Mouse (Mus musculus): ENCODE results near the gene Hdac7. TPM values are rescaled to one million over a fixed set of nuclear protein-coding genes. Genes with fewer than 3 reads are reported as not detected.

Hdac7 gene
- polyA plus RNA-seq, 1 experiment from 2014 or later, result 19.4 TPM

DNA sequence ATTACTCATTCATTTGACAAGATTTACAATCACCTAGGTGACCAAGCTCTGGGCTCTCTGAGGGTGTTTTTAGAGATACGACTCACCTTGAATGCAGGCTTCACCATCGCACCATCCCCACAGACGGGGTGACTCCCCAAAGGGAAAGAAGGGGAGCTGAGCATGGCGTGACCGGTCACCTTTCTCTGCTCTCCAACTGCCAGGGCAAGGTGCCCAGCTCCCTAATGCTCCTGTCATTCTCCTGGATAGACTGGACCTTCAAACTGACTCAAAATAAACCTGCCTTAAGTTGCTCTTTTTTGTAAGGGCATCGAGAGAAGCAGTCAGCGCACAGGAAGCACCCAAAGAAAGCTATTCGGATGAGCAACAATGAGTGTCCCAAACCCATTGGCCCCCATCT, 74.0 kb downstream of the Hdac7 start:
- DNase-seq (ENCODE audit: low spot score) (no peak), ATAC-seq (ENCODE audit: low FRiP score) (no peak)
- no peaks in the 10 kb centered on the region for H3K36me3 ChIP-seq (ENCODE audit: control insufficient read depth, insufficient read depth, low read length)
- no peaks in the 10 kb centered on the region for H3K9me3 ChIP-seq (ENCODE audit: control insufficient read depth, low read length)
- peaks cover 25% of the 10 kb centered on the region for H3K27me3 ChIP-seq (ENCODE audit: control insufficient read depth, insufficient read depth, low read length)
- H3K4me3 ChIP-seq (ENCODE audit: low read depth, low read length), result no peak overlapping the region
- 77% methylated on average over 8 of the region's 8 CpGs for WGBS
- H3K4me2 ChIP-seq (replicated peaks; ENCODE audit: low read depth, low read length), result no peak overlapping the region
- H3K9ac ChIP-seq (ENCODE audit: low read depth, low read length), result no peak overlapping the region
- peaks cover 18% of the 10 kb centered on the region for H3K4me1 ChIP-seq (replicated peaks; ENCODE audit: control insufficient read depth, insufficient read depth, low read length)
- no peak overlapping the region for H3K27ac ChIP-seq (ENCODE audit: low read depth, low read length)

DNA sequence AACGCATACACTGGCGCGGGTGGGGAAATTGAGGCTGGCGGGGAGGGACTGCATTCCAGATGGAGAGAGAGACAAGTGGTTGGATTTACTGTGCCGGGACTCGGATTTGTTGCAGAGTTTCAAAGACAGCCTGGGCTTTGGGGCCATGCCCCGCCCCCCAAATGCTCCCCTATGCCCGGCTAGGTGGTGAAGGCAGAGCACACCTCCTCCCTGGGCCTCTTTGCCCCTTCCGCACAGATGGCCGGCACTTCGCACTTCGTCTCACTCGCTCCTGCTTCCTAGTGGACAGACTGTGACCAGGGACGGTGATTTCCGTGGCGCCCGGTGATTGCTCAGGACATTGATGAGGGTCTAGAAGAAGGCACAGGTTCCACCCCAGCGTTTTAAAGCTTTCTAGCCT, 76.1 kb downstream of the Hdac7 start:
- Histone ChIP-seq H3K9me3 (ENCODE audit: control insufficient read depth, low read length) (no peaks in the 10 kb centered on the region), H3K4me3 (ENCODE audit: low read depth, low read length) (peak overlapping the region; percentile 40), H3K9ac (ENCODE audit: low read depth, low read length) (peak overlapping the region; percentile 57), H3K4me2 (replicated peaks; ENCODE audit: low read depth, low read length) (peak overlapping the region; percentile 86), H3K27me3 (ENCODE audit: control insufficient read depth, insufficient read depth, low read length) (peaks cover 25% of the 10 kb centered on the region), H3K4me1 (replicated peaks; ENCODE audit: control insufficient read depth, insufficient read depth, low read length) (peaks cover 18% of the 10 kb centered on the region), H3K36me3 (ENCODE audit: control insufficient read depth, insufficient read depth, low read length) (no peaks in the 10 kb centered on the region), H3K27ac (ENCODE audit: low read depth, low read length) (no peak overlapping the region)
- under 1% methylated on average over 18 of the region's 18 CpGs for WGBS
- DNase-seq (ENCODE audit: low spot score) (peak; percentile 57), ATAC-seq (ENCODE audit: low FRiP score) (no peak; the same call in 1 of the 2 replicates)

DNA sequence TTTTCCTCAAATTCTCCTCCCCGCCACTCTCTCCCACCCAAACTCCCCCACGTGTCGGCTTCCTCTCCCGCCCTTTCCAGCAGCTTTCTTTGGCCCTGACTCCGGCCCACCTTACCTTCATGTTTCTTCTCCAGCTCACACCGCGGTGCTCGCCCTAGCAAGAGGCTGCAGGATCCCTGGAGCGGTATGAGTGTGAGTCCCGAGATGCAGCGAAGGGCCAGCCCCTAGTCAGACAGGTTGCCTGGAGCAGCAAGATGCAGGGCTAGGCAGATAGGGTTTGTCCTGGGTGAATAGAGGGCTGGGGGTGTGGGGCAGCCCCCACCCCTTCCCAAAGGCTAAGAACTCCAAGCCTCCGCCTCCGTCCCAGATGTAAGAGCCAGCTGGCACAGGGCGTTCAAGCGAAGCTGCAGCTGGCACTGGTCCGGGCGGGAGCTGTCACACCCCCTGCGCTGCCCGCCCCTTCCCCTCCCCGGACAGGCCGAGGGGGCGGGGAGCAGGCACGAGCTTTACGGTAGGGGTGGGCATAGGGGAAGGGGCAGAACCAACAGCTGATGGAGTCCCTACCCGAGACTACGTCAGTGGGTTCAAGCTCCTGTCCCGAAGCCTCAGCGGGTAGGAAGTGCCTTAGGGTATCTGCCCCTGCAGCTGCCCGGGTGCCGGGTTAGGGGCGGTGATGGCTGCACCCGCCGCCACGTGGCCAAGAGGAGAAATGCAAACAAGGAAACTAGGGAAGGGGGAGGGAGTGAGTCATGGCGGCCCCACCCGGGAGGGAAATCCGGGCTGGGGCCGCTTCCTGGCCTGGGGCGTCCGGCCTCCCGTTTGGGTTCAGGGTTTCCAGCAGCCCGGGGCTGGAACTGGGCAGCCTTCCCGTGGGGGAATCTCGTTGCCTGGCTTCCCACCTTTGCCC, 76.8 kb downstream of the Hdac7 start, which contains the start of gene Rapgef3:
Gene Rapgef3, minus strand, starts transcription at position 693 of the 907 bp plus-strand sequence.
- WGBS, result 1% methylated on average over 38 of the region's 44 CpGs

DNA sequence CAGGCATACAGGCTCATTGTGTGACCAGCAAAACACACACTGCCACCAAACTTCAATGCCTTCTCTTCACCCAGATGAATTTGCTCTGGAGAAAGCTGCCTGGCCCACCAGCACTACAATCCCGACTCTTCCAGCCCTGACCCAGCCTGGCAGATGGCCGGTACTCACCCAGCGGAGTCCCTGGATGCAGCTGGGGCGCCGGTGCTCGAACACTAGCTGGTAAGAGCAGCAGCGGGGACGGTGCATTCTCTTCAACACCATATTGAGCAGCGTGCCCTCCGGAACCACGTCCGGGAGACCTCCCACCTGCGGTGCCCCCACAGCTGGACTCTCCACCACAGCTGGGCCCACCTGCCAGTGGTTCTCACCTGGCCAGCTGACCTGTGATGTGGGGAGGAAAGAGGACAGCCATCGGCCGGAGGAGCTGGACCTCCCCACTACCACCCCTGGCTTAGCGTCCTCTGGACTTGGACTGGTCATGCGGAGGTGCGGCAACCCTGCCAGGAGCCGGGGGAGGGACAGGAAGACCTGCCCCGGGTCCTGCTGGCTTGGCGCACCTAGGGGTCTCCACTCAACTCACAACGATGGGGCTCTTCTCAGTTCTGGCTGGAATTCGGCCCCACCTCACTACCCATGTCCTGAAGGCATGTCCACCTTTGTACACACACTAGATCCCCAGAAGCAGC, 77.6 kb downstream of the Hdac7 start:
- DNase-seq (ENCODE audit: low spot score) (peak; percentile 43), ATAC-seq (ENCODE audit: low FRiP score) (peak; percentile 37)
- WGBS, result 6% methylated on average over 23 of the region's 23 CpGs
- Histone ChIP-seq H3K27me3 (ENCODE audit: control insufficient read depth, insufficient read depth, low read length) (peaks cover 25% of the 10 kb centered on the region), H3K9me3 (ENCODE audit: control insufficient read depth, low read length) (no peaks in the 10 kb centered on the region), H3K4me3 (ENCODE audit: low read depth, low read length) (peak overlapping the region; percentile 40), H3K4me1 (replicated peaks; ENCODE audit: control insufficient read depth, insufficient read depth, low read length) (peaks cover 18% of the 10 kb centered on the region), H3K27ac (ENCODE audit: low read depth, low read length) (peak overlapping the region; percentile 27; the same call in 1 of the 2 replicates), H3K4me2 (replicated peaks; ENCODE audit: low read depth, low read length) (peak overlapping the region; percentile 86), H3K9ac (ENCODE audit: low read depth, low read length) (peak overlapping the region; percentile 57; the same call in 1 of the 2 replicates), H3K36me3 (ENCODE audit: control insufficient read depth, insufficient read depth, low read length) (no peaks in the 10 kb centered on the region)

More for the DNA sequence above, 76.8 kb downstream of the Hdac7 start, which contains the start of gene Rapgef3:
- Histone ChIP-seq H3K36me3 (ENCODE audit: control insufficient read depth, insufficient read depth, low read length) (no peaks in the 10 kb centered on the region), H3K9me3 (ENCODE audit: control insufficient read depth, low read length) (no peaks in the 10 kb centered on the region), H3K27ac (ENCODE audit: low read depth, low read length) (no peak within 1 kb of the TSS), H3K4me3 (ENCODE audit: low read depth, low read length) (peak within 1 kb of the TSS; percentile 40), H3K4me2 (replicated peaks; ENCODE audit: low read depth, low read length) (peak within 1 kb of the TSS; percentile 86), H3K27me3 (ENCODE audit: control insufficient read depth, insufficient read depth, low read length) (peaks cover 25% of the 10 kb centered on the region), H3K4me1 (replicated peaks; ENCODE audit: control insufficient read depth, insufficient read depth, low read length) (peaks cover 18% of the 10 kb centered on the region), H3K9ac (ENCODE audit: low read depth, low read length) (peak within 1 kb of the TSS; percentile 57)
- DNase-seq (ENCODE audit: low spot score) (peak; percentile 82), ATAC-seq (ENCODE audit: low FRiP score) (peak; percentile 85)

DNA sequence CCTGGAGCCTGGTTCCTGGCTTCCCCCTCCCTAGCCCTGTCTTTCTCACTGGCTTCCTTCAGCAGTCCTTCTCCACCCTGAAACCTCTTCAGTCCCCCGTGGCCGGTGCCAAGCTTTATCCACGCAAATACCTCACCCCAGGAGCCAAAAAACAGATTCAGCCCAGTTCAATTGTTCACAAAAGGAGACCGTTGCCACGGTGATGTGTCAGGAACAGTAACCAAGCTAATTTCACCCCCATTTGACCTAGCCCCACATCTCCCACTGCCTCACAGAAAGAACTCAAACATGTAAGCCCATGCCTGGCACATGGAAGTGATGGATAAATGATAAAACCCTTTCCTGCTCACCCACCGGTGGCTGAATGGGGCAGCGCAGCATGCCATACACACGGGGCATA, 78.1 kb downstream of the Hdac7 start:
- Histone ChIP-seq H3K4me3 (ENCODE audit: low read depth, low read length) (peak overlapping the region; percentile 40; the same call in 1 of the 2 replicates), H3K9me3 (ENCODE audit: control insufficient read depth, low read length) (no peaks in the 10 kb centered on the region), H3K27ac (ENCODE audit: low read depth, low read length) (peak overlapping the region; percentile 27), H3K27me3 (ENCODE audit: control insufficient read depth, insufficient read depth, low read length) (peaks cover 25% of the 10 kb centered on the region), H3K4me2 (replicated peaks; ENCODE audit: low read depth, low read length) (peak overlapping the region; percentile 86; the same call in 1 of the 2 replicates), H3K36me3 (ENCODE audit: control insufficient read depth, insufficient read depth, low read length) (no peaks in the 10 kb centered on the region), H3K9ac (ENCODE audit: low read depth, low read length) (peak overlapping the region; percentile 23; the same call in 1 of the 2 replicates), H3K4me1 (replicated peaks; ENCODE audit: control insufficient read depth, insufficient read depth, low read length) (peaks cover 18% of the 10 kb centered on the region)
- 13% methylated on average over 8 of the region's 8 CpGs for WGBS
- DNase-seq (ENCODE audit: low spot score) (peak; percentile 64), ATAC-seq (ENCODE audit: low FRiP score) (peak; percentile 32)

DNA sequence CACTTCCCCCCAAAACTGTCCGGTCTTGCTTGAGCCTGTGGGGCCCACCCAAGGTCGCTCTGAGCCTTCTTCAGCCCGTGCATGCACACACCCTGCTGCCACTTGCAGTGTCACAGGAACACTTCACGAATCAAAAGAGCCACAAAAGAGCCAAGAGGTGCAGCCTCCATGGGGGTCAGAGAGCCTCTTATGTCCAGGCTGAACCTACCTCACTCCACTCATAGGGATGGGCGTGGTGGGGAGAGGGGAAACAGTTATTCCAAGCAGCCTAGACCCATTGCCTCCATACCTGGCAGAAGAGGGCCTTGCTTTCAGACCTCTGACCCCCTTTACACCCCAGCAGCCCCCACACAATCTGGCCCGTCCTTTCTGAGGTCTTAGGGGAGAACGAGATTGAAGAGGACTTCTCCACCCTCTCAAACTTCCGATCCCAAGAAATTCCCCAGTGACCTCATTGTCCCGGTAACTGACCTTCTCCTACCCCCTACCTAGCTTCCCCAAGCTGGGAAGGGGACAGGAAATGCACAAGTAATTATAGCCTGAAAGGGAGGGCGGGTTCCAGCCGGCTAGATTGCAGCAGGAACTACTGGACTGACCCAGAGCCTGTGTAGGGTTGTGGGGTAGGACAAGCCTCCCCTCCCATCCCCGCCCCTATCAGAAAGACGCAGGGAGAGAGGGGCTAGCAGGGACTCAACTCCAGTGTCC, 79.1 kb downstream of the Hdac7 start:
- peaks cover 25% of the 10 kb centered on the region for H3K27me3 ChIP-seq (ENCODE audit: control insufficient read depth, insufficient read depth, low read length)
- DNase-seq (ENCODE audit: low spot score) (no peak), ATAC-seq (ENCODE audit: low FRiP score) (no peak)
- H3K36me3 ChIP-seq (ENCODE audit: control insufficient read depth, insufficient read depth, low read length), result no peaks in the 10 kb centered on the region
- no peak overlapping the region for H3K27ac ChIP-seq (ENCODE audit: low read depth, low read length)
- no peak overlapping the region for H3K4me2 ChIP-seq (replicated peaks; ENCODE audit: low read depth, low read length)
- WGBS, result 31% methylated on average over 13 of the region's 13 CpGs
- H3K4me3 ChIP-seq (ENCODE audit: low read depth, low read length), result no peak overlapping the region
- H3K4me1 ChIP-seq (replicated peaks; ENCODE audit: control insufficient read depth, insufficient read depth, low read length), result peaks cover 18% of the 10 kb centered on the region
- H3K9ac ChIP-seq (ENCODE audit: low read depth, low read length), result no peak overlapping the region
- H3K9me3 ChIP-seq (ENCODE audit: control insufficient read depth, low read length), result no peaks in the 10 kb centered on the region

DNA sequence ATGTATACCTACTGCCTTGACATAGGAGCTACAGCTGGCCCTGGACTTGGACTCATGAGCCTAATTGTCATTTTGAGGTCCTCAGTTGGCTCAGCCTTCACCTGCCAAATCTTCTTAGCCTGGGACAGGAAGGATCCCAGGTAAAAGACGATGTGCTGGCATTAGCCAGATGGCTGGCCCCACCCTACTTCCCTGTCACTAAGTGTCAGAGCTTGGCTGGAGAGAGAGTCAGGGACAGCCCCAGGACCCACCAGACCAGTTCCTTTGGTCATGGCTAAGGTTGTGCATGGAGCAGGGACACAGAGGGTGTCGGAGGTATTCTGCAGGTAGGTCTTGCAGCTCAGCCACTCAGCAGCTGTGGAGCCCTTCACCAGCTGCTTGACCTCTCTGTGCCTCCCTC, 79.8 kb downstream of the Hdac7 start:
- ATAC-seq (ENCODE audit: low FRiP score) (no peak), DNase-seq (ENCODE audit: low spot score) (no peak)
- H3K9ac ChIP-seq (ENCODE audit: low read depth, low read length), result no peak overlapping the region
- H3K36me3 ChIP-seq (ENCODE audit: control insufficient read depth, insufficient read depth, low read length), result no peaks in the 10 kb centered on the region
- H3K4me1 ChIP-seq (replicated peaks; ENCODE audit: control insufficient read depth, insufficient read depth, low read length), result peaks cover 18% of the 10 kb centered on the region
- H3K27me3 ChIP-seq (ENCODE audit: control insufficient read depth, insufficient read depth, low read length), result peaks cover 25% of the 10 kb centered on the region
- H3K4me2 ChIP-seq (replicated peaks; ENCODE audit: low read depth, low read length), result no peak overlapping the region
- WGBS, result 85% methylated on average over 2 of the region's 2 CpGs
- H3K4me3 ChIP-seq (ENCODE audit: low read depth, low read length), result no peak overlapping the region
- no peak overlapping the region for H3K27ac ChIP-seq (ENCODE audit: low read depth, low read length)
- no peaks in the 10 kb centered on the region for H3K9me3 ChIP-seq (ENCODE audit: control insufficient read depth, low read length)

DNA sequence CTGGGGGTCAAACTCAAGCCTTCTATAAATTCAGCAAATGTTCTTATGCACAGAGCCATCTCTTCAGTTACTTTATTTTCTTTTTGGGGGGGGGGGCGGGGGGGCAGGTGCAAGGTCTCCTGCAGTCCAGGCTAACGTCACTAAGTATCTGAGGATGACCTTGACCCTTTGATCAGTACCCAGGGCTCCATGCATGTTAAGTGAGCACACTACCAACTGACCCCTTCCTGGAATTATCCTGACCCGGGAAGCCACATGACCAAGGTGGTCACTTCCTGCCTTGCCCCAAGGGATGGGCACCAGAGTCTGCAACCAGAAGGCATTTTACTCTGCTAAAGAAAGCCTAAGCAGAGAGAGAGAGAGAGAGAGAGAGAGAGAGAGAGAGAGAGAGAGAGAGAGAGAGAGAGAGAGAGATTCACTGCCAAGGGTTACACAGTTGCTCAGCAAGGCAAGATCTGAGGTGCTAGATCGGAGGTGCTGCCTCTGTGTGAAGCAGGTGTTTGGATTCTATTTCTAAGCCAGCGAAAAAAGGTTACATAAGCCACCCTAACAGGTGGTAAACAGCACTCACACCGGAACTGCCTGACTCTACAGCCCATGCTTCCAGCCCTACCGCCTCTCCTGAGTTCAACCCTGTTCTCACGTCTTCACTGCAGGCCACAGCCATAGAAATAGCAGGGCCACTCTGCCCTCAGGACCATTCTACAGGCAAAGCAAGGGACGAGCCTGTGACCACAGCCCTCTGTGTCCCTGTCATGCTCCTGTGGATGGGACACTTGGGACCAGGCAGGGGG, 80.8 kb downstream of the Hdac7 start:
- H3K4me2 ChIP-seq (replicated peaks; ENCODE audit: low read depth, low read length), result no peak overlapping the region
- H3K4me1 ChIP-seq (replicated peaks; ENCODE audit: control insufficient read depth, insufficient read depth, low read length), result peaks cover 18% of the 10 kb centered on the region
- 63% methylated on average over 9 of the region's 9 CpGs for WGBS
- H3K36me3 ChIP-seq (ENCODE audit: control insufficient read depth, insufficient read depth, low read length), result no peaks in the 10 kb centered on the region
- DNase-seq (ENCODE audit: low spot score) (no peak), ATAC-seq (ENCODE audit: low FRiP score) (no peak)
- no peak overlapping the region for H3K9ac ChIP-seq (ENCODE audit: low read depth, low read length)
- no peaks in the 10 kb centered on the region for H3K9me3 ChIP-seq (ENCODE audit: control insufficient read depth, low read length)
- peaks cover 18% of the 10 kb centered on the region for H3K27me3 ChIP-seq (ENCODE audit: control insufficient read depth, insufficient read depth, low read length)
- H3K27ac ChIP-seq (ENCODE audit: low read depth, low read length), result no peak overlapping the region
- H3K4me3 ChIP-seq (ENCODE audit: low read depth, low read length), result no peak overlapping the region
